Mouse (Mus musculus) kidney, adult 9 months (tissue): Measurements from ENCODE around the gene Cracr2a.
A peak's percentile ranks its signal among the peaks of the same experiment; 100 is the strongest.
"Not testable (repeated sequence)": the region's sequence is repeated elsewhere in the genome, so short reads cannot be mapped to it uniquely, and the experiment has no call there.

ENCODE experiments used
- DNase-seq: peaks from one replicate; pipeline ENCODE4 v3.0.0; 2022

The Cracr2a gene

DNA sequence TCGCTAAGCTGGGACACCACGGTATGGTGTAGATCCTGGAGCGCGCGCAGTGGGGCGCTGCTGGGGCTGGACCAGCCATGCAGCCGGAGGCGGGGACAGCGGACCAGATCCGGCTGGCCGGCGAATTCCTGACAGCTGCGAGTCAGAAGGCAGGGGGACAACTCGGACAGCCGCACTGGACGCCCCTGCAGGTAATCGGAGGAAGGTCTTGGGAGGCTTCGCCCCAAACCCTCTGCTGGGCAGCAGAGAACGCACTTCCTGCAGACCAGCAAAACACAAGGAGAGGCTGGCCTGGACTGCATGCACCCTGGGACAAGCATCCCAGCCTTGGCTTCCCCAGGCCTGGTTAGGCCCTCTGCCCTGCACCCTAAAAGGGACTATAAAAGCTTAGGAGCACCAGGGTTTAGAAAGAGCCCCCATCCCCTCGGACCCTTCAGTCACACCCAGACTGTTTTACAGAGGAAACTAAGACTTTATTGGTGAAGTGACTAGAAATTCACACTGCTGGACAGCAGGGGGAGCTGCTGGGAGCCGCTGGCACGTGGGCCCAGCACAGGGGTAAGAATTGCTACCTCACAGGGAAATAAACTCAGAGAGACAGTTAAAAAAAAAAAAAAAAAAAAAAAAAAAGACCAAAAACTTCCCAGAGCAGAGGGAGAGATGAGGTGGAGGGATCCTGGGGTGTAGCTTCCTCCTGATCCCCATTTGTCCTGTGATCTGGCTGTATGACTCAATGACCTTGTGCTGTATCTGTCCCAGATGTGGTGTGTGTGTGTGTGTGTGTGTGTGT lies at the start of gene Cracr2a:
Gene Cracr2a (plus strand): TSS at position 108 of the 790 bp plus-strand sequence.
- peak; percentile 75 for DNase-seq

DNA sequence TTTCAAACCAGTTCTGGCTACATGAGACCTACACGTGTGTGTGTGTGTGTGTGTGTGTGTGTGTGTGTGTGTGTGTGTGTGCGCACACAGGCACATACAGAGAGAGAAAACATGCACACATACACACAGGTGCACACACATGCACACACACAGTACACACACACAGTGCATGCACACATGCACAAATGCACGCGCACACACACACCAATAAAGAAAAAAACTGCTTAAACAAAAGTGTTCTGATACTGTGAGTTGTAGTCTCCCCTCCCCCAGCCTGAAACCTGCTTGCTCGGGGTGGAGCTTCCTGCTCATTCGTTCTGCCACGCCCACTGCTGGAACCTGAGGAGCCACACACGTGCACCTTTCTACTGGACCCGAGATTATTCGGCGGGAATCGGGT lies 47.4 kb upstream of the Cracr2a start:
- DNase-seq = not testable (repeated sequence)

- no peak for DNase-seq
Measured at GRCm38 (mm10) chr6:127521176-127521575, 40.0 kb upstream of the Cracr2a start.

- no peak for DNase-seq
Measured at GRCm38 (mm10) chr6:127522326-127522725, 38.8 kb upstream of the Cracr2a start.

- peak; percentile 31 for DNase-seq
Measured at GRCm38 (mm10) chr6:127524442-127524841, 36.7 kb upstream of the Cracr2a start.

DNA sequence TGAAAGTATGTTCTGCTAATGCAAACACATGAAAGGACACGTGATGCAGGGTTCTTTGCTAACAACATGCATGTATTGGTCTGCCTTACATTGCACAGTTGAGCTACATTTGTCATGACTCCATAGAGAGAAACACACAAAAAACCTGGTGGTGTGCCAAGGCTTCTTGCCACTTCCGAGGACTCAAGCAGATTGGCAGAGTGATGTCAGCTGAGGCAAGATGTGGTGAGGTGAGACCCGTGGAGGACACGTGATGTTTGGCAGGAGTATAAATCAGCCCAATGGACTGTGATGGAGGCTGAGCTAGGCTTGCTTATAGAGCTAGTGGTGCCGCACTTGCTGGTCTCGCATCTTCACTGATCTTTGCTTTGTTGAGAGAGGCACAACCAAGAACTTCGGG lies 32.5 kb upstream of the Cracr2a start:
- no peak for DNase-seq

- peak; percentile 53 for DNase-seq
Measured at GRCm38 (mm10) chr6:127529451-127529850, 31.7 kb upstream of the Cracr2a start.

GRCm38 (mm10) chr6:127530206-127530605 lies 30.9 kb upstream of the Cracr2a start:
- no peak for DNase-seq

DNA sequence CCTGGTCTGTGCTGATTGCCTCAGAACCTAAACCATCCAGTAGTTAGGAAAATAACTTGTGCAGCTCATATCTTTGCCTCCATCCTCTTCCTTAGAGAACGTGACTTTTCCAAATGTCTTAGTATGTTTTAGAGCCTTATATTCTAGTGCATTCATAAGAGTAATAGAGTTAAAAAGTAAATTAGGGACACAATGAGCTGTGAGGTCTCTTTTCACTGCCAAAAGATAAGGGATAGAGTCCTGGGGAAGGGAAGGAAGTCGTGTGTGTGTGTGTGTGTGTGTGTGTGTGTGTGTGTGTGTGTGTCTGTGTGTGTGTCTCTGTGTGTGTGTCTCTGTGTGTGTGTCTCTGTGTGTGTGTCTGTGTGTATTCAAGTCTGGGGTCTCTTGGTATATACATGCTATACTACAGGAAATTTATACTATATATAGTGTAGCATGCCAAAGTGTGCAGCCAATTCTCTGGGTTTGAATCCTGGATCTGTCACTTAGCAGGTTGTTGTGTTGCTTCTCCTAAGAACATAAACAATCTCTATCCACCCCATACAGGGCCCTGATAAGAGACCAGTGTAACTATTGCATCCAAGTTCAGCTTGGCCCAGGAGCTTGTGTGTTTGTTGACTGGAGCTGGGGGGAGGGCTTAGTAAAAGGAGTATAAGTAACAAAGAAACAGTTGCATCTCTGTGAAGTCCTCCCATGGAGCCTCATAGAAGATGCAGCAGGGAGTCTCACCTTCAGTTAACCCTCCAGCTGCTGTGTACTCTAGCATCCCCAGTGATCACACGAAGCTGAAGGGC lies 29.5 kb upstream of the Cracr2a start:
- DNase-seq = no peak

- DNase-seq = no peak
Measured at GRCm38 (mm10) chr6:127532304-127532703, 28.8 kb upstream of the Cracr2a start.

GRCm38 (mm10) chr6:127533766-127534165 lies 27.4 kb upstream of the Cracr2a start:
- DNase-seq = no peak

DNA sequence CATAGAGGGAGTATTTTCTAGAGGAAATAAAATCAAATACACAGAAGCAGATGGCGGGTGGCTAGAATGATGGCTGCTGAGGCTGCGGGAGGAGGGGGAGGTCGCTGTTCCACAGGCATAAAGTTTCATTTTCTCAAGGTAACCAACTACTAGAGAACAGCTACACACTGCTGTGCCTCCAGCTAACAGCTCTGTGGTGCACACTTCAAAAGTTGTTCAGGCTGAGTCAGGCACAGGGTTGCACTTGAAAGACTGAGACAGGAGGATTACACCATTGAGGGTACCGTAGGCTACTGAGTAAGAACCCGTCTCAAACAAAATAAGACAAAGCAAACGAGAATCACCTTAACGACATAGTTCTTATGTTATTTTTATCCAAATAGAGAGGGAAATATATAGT lies 24.1 kb upstream of the Cracr2a start:
- DNase-seq = no peak

DNA sequence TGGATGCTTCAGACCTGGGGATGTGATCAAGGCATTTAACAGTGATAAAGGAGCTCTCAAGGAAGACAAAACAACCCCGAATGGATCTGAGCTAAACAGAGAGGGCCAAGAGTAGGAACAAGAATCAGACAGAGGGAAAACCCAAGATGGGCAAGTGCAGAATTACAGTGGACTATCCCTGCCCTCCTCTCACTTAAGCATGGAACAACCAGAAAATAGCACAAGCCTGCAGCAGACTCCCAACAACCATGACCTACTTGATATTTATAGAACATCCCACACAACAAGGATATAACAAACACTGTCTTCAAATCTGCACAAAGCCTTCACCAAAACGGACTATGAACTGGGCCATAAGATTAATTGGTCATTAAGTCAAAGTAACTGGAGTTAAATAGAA lies 23.0 kb upstream of the Cracr2a start:
- no peak for DNase-seq

DNA sequence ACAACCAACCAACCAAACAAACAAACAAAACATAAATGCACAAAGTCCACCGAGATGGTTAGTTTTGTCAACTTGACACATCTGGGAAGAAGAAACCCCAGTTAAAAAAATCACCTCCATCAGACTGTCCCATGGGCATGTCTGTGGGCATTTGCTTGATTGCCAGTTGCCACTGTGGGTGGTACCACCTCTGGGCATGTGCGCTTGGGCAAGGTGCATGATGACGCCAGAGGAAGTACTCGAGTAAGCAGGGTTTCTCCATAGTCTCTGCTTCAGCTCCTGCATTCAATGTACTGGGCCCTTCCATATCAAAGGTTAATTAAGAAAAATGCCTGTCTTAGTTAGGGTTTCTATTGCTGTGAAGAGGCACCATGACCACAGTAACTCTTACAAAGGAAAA lies 21.9 kb upstream of the Cracr2a start:
- DNase-seq = no peak

GRCm38 (mm10) chr6:127539659-127540058 lies 21.5 kb upstream of the Cracr2a start:
- no peak for DNase-seq

GRCm38 (mm10) chr6:127540517-127540916 lies 20.6 kb upstream of the Cracr2a start:
- DNase-seq = no peak

DNA sequence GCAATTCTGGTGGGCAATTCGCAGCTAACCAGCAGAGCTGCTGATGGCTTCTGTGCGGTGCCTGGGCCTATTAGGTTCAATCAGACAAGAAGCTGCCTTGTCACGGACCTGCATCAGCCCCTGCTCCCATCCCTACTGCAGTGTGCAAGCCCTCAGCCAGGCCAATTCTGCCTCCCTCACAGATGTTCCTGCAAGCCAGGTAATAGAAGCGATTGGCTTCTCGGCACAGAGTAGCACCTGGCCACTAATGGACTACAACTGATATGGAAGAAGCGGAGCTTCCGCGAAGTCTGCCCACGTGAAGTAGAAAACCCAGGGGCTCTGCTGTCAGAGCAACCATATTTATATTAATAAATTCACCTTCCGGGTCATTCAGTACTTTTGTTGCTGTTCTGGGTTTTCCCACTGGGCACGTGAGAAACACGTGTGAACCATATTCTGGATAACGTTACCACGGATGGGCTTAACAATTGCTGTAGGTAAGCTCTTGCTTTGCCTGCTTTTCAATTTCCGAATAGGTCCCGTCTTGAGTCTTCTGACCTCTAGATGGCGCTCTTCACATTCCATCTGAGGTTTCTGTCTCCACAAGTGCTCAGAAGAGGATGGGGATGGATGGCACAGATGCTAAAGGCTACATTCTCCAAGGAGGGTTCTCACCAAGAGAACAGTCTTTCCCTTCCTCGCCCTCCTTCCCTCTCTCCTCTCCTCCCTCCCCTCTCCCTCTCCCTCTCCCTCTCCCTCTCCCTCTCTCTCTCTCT lies 19.3 kb upstream of the Cracr2a start:
- peak; percentile 66 for DNase-seq

DNA sequence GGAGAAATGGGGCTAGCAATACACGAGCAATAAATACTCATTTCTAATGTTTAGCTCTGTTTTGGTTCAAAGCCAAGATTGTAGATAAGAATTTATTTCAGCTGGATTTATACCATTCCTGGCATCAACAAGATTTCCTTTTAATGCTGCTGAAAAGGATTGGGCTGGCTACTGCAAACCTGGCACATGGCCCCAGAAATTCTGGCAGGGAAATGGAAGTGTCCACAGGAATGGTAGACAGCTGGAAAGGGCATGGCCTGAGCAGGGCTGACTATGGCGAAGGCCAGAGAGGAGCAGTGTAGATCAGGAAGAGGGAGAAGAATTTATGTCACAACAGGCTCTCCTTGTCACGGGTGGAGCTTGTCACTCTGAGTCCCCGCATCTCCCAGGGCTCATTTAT lies 14.5 kb upstream of the Cracr2a start:
- DNase-seq = peak; percentile 64

DNA sequence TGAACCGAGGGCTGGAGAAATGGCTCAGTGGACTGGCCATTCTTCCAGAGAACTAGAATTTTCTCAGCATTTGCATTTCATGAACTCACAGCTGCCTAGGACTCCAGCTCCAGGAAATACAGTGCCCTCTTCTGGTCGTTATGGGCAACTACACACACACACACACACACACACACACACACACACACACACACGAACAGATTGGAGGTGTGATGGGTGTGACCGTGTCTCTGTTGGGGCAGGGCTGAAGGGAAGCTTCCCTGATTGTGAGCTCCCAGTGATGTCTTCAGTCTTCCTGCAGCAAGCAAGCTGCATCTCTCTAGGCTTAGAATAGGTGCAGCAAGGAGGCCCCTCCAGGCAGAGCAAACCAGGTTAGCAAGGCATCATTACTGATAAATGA lies 8.2 kb upstream of the Cracr2a start:
- DNase-seq = no peak

DNA sequence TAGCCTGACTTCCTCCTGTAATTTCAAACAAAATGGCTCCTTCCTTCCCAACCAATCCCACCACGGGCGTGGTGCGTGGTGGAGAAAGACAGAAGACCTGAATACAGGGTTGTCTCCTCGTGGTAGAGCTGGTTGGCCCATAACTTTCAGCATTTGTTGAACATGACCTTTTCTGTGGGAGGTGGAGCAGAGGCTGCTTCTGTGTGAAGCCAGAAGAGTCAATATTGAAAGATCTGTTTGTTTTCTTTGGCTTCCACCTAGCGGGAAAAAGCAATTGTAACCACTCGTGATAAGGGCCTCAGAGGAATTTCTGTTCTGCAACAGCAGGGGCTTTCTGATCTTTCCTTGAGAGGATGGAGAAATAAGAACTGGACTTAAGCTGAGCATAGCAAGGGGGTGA lies 5.6 kb upstream of the Cracr2a start:
- DNase-seq = no peak

GRCm38 (mm10) chr6:127560872-127561230 lies 287 bp upstream of the Cracr2a start:
- no peak for DNase-seq

- DNase-seq = no peak
Measured at GRCm38 (mm10) chr6:127563511-127563910, 2.4 kb downstream of the Cracr2a start.

DNA sequence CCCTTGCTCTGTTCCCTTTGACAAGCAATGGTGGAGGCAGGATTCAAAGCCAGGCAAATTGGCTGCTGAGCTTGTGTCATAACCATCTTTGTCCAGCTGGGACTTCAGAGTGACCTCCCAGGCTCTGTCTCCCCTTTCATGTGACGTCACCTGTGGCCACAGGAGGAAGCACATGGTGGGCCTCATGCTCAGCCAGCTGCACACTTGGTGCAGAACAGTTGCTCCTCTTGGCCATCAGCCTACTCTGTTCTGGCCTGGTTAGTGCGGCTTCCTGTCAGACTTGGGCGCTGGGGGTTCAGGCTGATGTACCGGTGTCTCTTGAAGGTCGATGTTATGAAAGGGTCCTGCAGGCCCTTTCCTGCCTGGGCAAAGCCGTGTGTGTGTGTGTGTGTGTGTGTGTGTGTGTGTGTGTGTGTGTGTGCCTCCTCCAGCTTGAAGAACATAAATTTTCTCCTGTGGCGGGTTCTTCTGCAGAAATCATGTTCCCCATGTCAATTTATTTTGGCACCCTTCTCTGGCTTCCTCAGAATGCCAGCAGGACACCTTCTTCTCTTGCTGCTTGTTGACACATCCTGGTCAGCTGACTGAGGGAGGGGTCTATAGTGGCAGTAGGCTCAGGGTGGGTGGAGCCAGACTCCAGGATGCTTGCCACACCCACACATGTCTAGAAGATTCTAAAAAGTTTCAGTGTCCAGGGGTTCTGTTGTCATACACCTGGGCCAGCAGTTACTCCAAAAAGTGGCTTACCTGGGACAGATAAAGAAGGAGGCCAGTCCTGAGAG lies 5.0 kb downstream of the Cracr2a start:
- DNase-seq = peak; percentile 43
